ENCODE assay signal across 29 mouse cellular contexts in the genomic region with DNA sequence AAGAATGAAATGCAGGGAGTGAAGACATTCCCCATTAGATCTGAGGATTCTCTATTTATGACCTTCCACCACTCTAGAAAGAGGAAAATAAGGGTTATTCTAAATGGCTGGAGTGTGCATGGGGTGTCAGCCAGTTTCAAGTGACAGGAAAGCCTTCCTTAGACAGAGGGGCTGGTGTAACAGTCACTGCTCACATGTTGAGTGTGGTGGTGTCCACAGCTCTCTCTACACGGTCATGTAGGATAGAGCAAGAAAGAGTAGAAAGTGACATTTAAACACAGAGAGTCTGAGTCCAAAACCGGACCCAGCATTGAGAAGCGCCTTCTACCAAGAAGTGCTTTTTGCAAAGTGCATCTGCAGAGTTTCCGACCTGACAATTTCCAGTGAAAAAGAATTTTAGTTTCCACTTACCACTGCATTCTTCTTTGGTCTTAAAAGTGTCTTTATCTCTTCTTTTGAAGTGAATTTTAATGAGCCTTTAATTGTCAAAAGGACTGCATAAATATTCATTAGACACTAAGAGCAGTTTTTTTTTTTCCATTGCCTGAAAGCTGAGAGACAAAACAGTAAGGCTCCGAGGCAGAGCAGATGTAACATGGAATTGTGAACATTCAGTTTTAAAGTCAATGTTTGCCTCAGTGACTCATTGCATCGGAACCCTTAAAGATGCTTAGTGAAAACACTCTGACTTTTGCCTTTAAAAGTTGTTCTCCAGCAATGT.
DNase-seq lines count a peak whose midpoint lies in the region; ATAC-seq lines count a peak whose summit lies in the region.
"Had no signal": no experiment of that assay in that cellular context is flagged by ENCODE, and none has a peak within 500 bp of the region (broad histone marks: within the 10 kb centered on the region; RNA-seq: fewer than 3 reads in every experiment).

No protein-coding gene starts in this region.

- peaks cover 13% of the 10 kb centered on the region for H3K4me1 ChIP-seq in midbrain, embryonic 10.5 days
- no peaks in the 10 kb centered on the region for H3K4me1 ChIP-seq in midbrain, embryonic 16.5 days (ENCODE audit: control insufficient read depth, insufficient read depth, low read length)
- H3K4me1 ChIP-seq in forebrain, embryonic 13.5 days = peaks cover 24% of the 10 kb centered on the region
- H3K4me1 ChIP-seq: liver, embryonic 12.5 days had no signal

- H3K9me3 ChIP-seq in midbrain, embryonic 10.5 days (replicated peaks) = no peaks in the 10 kb centered on the region
- no peaks in the 10 kb centered on the region for H3K9me3 ChIP-seq in midbrain, embryonic 16.5 days (replicated peaks; ENCODE audit: control insufficient read depth, low read length, poor library complexity, severe bottlenecking)
- H3K9me3 ChIP-seq in forebrain, embryonic 13.5 days (replicated peaks) = no peaks in the 10 kb centered on the region
- H3K9me3 ChIP-seq: G1E; hindbrain, embryonic 13.5 days; liver, embryonic 12.5 days; midbrain, embryonic 12.5 days had no signal

- no peak overlapping the region for H3K4me2 ChIP-seq in midbrain, embryonic 16.5 days (ENCODE audit: low read length)
- H3K4me2 ChIP-seq in forebrain, embryonic 13.5 days = peak overlapping the region; percentile 8; the same call in 1 of the 2 replicates
- H3K4me2 ChIP-seq: heart, embryonic 11.5 days; hindbrain, embryonic 13.5 days; liver, embryonic 12.5 days; midbrain, embryonic 12.5 days had no signal

- WGBS in midbrain, embryonic 10.5 days = 66% methylated on average over 6 of the region's 6 CpGs
- 37% methylated on average over 6 of the region's 6 CpGs for WGBS in midbrain, embryonic 16.5 days
- 21% methylated on average over 6 of the region's 6 CpGs for WGBS in forebrain, embryonic 13.5 days

- no peaks in the 10 kb centered on the region for H3K27me3 ChIP-seq in midbrain, embryonic 10.5 days (ENCODE audit: low read depth, poor library complexity, severe bottlenecking)
- no peaks in the 10 kb centered on the region for H3K27me3 ChIP-seq in midbrain, embryonic 16.5 days (ENCODE audit: control insufficient read depth, insufficient read depth, low read depth, low read length)
- H3K27me3 ChIP-seq in forebrain, embryonic 13.5 days = no peaks in the 10 kb centered on the region
- H3K27me3 ChIP-seq: hindbrain, embryonic 13.5 days; liver, embryonic 12.5 days; midbrain, embryonic 12.5 days; Patski had no signal

- H3K4me3 ChIP-seq in midbrain, embryonic 10.5 days = no peak overlapping the region
- H3K4me3 ChIP-seq in midbrain, embryonic 16.5 days (ENCODE audit: low read depth, low read length) = no peak overlapping the region
- no peak overlapping the region for H3K4me3 ChIP-seq in forebrain, embryonic 13.5 days
- H3K4me3 ChIP-seq: hindbrain, embryonic 13.5 days; left cerebral cortex, adult 2 months; liver, embryonic 12.5 days; midbrain, embryonic 12.5 days had no signal

- no peak for ATAC-seq in midbrain, embryonic 16.5 days
- peak; percentile 58; the same call in 1 of the 2 replicates for ATAC-seq in forebrain, embryonic 13.5 days
- no peak for ATAC-seq in monocyte, adult 5-6 weeks (replicated peaks; ENCODE audit: insufficient number of reproducible peaks, low FRiP score, low TSS enrichment, poor library complexity, severe bottlenecking)
- ATAC-seq: liver, embryonic 12.5 days; liver, postnatal 0 days; Patski had no signal

- H3K9ac ChIP-seq in midbrain, embryonic 16.5 days (ENCODE audit: low read depth, low read length) = no peak overlapping the region
- H3K9ac ChIP-seq in forebrain, embryonic 13.5 days = no peak overlapping the region
- H3K9ac ChIP-seq: hindbrain, embryonic 13.5 days; liver, embryonic 12.5 days; liver, postnatal 0 days; midbrain, embryonic 12.5 days had no signal

- peak overlapping the region; percentile 43 for H3K27ac ChIP-seq in midbrain, embryonic 10.5 days (replicated peaks)
- no peak overlapping the region for H3K27ac ChIP-seq in midbrain, embryonic 16.5 days (ENCODE audit: low read length)
- H3K27ac ChIP-seq in forebrain, embryonic 13.5 days = peak overlapping the region; percentile 37; the same call in 1 of the 2 replicates
- H3K27ac ChIP-seq: hindbrain, embryonic 13.5 days; left cerebral cortex, adult 2 months; liver, embryonic 12.5 days; midbrain, embryonic 12.5 days; stomach, postnatal 0 days had no signal

- DNase-seq in midbrain, embryonic 10.5 days (ENCODE audit: low spot score) = no peak
- DNase-seq in brain, adult 2 months (ENCODE audit: low read depth, low spot score) = peak; percentile 33
- DNase-seq in gastrocnemius, adult 8-10 months (ENCODE audit: low spot score in 2 of 2) = no peak
- DNase-seq in ovary, adult 18-20 months (ENCODE audit: low spot score) = no peak
- DNase-seq: adrenal gland, postnatal 14 days; cerebellum, adult 2 months; cerebellum, postnatal 14 days; gastrocnemius, postnatal 10 days; heart, postnatal 36 days; kidney, adult 11 months; kidney, postnatal 14 days; left cerebral cortex, postnatal 4 days; liver, postnatal 0 days; lung, postnatal 36 days; right cerebral cortex, adult 18-20 months; spleen, adult 18-20 months; thymus, adult 18-20 months; thymus, postnatal 25 days had no signal

- H3K36me3 ChIP-seq in midbrain, embryonic 10.5 days = no peaks in the 10 kb centered on the region
- H3K36me3 ChIP-seq in midbrain, embryonic 16.5 days (ENCODE audit: control insufficient read depth, insufficient read depth, low read length) = no peaks in the 10 kb centered on the region
- H3K36me3 ChIP-seq in forebrain, embryonic 13.5 days (ENCODE audit: poor library complexity, severe bottlenecking) = no peaks in the 10 kb centered on the region
- H3K36me3 ChIP-seq: G1E; hindbrain, embryonic 13.5 days; liver, embryonic 12.5 days; midbrain, embryonic 12.5 days had no signal
